Mouse (Mus musculus): ENCODE results near the gene Traf7.

- no peak for TF ChIP-seq POLR2A (IDR thresholded peaks at IDR 0.05; ENCODE audit: insufficient read depth, low read depth, low read length)
- no peak for TF ChIP-seq CTCF (IDR thresholded peaks at IDR 0.05)
- TF ChIP-seq EP300 (IDR thresholded peaks at IDR 0.05; ENCODE audit: insufficient read depth, low read depth, low read length), result no peak
Observed at GRCm38 (mm10) chr17:24532045-24532444, 4.3 kb upstream of the Traf7 start.
